19 mouse cellular contexts compared by ENCODE assay signal in genomic region chr7:126725667-126726066, GRCm38 (mm10). TPM values are rescaled to one million over a fixed set of nuclear protein-coding genes. Genes with fewer than 3 reads are reported as not detected.
"Had no signal": no experiment of that assay in that cellular context is flagged by ENCODE, and none has a peak within 500 bp of the region (broad histone marks: within the 10 kb centered on the region; RNA-seq: fewer than 3 reads in every experiment).

No protein-coding gene starts in this region.

- H3K36me3 ChIP-seq: limb, embryonic 13.5 days; midbrain, embryonic 12.5 days; neural tube, embryonic 15.5 days; stomach, embryonic 15.5 days had no signal

- H3K9ac ChIP-seq: limb, embryonic 13.5 days; liver, embryonic 14.5 days; midbrain, embryonic 12.5 days; neural tube, embryonic 15.5 days; stomach, embryonic 15.5 days had no signal

- H3K4me3 ChIP-seq: limb, embryonic 13.5 days; midbrain, embryonic 12.5 days; myocyte; neural tube, embryonic 15.5 days; stomach, embryonic 15.5 days had no signal

- H3K9me3 ChIP-seq: neural tube, embryonic 15.5 days; stomach, embryonic 15.5 days had no signal

- H3K4me2 ChIP-seq: limb, embryonic 13.5 days; midbrain, embryonic 12.5 days; neural tube, embryonic 15.5 days; stomach, embryonic 15.5 days had no signal

- DNase-seq: kidney, adult 9 months; kidney, postnatal 36 days; layer of hippocampus, adult 9-11 months; left cerebral cortex, postnatal 4 days; lung, adult 2 months; lung, postnatal 14 days; right cerebral cortex, postnatal 4 days; thymus, adult 2 months; thymus, postnatal 25 days had no signal

- H3K27me3 ChIP-seq: limb, embryonic 13.5 days; neural tube, embryonic 15.5 days; stomach, embryonic 15.5 days had no signal

- ATAC-seq: inflammation-experienced regulatory T-cells, adult 6 months; intestine, postnatal 0 days had no signal

- H3K27ac ChIP-seq: kidney, postnatal 0 days; limb, embryonic 13.5 days; liver, embryonic 14.5 days; midbrain, embryonic 12.5 days; neural tube, embryonic 15.5 days; stomach, embryonic 15.5 days had no signal

- H3K4me1 ChIP-seq: limb, embryonic 13.5 days; midbrain, embryonic 12.5 days; neural tube, embryonic 15.5 days; stomach, embryonic 15.5 days had no signal

RNA-seq across cellular contexts. Expression of gene Gdpd3, which starts 40.5 kb away (rescaled TPM):
- total RNA-seq: midbrain, postnatal 0 days had no signal
